Mouse (Mus musculus) Patski (cell line): ENCODE data around the gene Cnpy4. TPM values are rescaled to one million over a fixed set of nuclear protein-coding genes. Genes with fewer than 3 reads are reported as not detected.
"Not testable (repeated sequence)": the region's sequence is repeated elsewhere in the genome, so short reads cannot be mapped to it uniquely, and the experiment has no call there.

ENCODE experiments used
- ATAC-seq: fragments of 100-300 bp; one replicate; pipeline ENCODE4 v1.8.0; 2021
- CTCF ChIA-PET: fragments of 350-600 bp; sonication (Branson Sonifier 250); formaldehyde crosslinking; loops from one replicate; lab custom pipeline; 2022; ENCODE audit warnings: inconsistent platforms; lab: Charles Lee
- POLR2A ChIA-PET: fragments of 350-600 bp; sonication (Branson Sonifier 250); formaldehyde crosslinking; loops from one replicate; lab custom pipeline; 2022; ENCODE audit warnings: antibody characterized with exemption, inconsistent platforms; lab: Charles Lee
- DNase-seq: peaks from one replicate; pipeline ENCODE4 v3.0.0-alpha.2; 2011; ENCODE audit warnings: low read depth, low spot score
- H3K27me3 ChIP-seq: fragments of 371-371 bp; one replicate; pipeline ENCODE4 v1.5.1; 2021
- CTCF ChIP-seq: fragments of 100-300 bp; IDR thresholded peaks from one replicate; pipeline ENCODE4 v1.5.1; 2021
- in situ Hi-C: fragments of 300-500 bp; cut with MboI; formaldehyde crosslinking; loops from 3 replicates; pipeline ENCODE4 v1.11.1; 2018; ENCODE audit warnings: low pct_unique_long_range_greater_than_20kb, mixed read lengths
- polyA plus RNA-seq: library from polyadenylated mRNA; unstranded; gene quantifications from one replicate; pipeline ENCODE4 v1.2.3, GENCODE M21; 2021

Cnpy4 gene
- polyA plus RNA-seq, 1 experiment from 2014 or later, result 68.3 TPM

DNA sequence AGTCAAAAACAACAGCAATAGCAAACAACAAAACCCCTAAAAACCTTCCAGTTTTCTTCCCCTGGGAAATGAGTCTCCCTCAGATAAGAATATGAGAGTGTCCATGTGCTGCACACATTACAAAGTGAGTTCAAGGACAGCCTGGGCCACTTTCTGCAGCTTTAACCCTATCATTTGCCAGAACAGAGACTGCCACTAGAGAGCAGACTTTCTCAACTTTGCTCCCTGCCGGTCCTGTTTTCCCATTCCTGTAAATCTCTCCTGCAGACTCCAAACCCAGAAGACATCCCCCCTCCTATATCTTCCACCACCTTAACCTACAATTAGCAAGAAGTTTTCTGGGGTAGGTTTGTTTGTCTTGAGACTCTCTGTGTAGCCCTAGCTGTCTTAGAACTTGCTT is 12.3 kb downstream of the Cnpy4 start:
- CTCF ChIA-PET, result interaction anchor here (0.9 to 1.6 kb wide), 3 partner anchors 20 to 27 kb away, joined by 3 to 6 read pairs (median 3); partner anchors contain the start of gene Nxpe5
- DNase-seq, result no peak
- in situ Hi-C loops, result no loop called here
- H3K27me3 ChIP-seq, result no peaks in the 10 kb centered on the region
- ATAC-seq, result no peak
- POLR2A ChIA-PET, result no interaction called here
- TF ChIP-seq CTCF, result peak; percentile 72

- in situ Hi-C loops, result loop anchor here (10.0 kb wide), 1 partner anchor 353 kb away; no protein-coding TSS in a partner anchor
- ATAC-seq (no peak), DNase-seq (no peak)
- no peaks in the 10 kb centered on the region for H3K27me3 ChIP-seq
- TF ChIP-seq CTCF, result no peak
- CTCF ChIA-PET, result interaction anchor here (1.0 to 2.9 kb wide), 3 partner anchors 17 to 50 kb away, joined by 3 to 10 read pairs (median 4); no protein-coding TSS in a partner anchor
- POLR2A ChIA-PET, result no interaction called here
These were observed 14.8 kb downstream of the Cnpy4 start for GRCm38 (mm10) chr5:138202086-138202485.

DNA sequence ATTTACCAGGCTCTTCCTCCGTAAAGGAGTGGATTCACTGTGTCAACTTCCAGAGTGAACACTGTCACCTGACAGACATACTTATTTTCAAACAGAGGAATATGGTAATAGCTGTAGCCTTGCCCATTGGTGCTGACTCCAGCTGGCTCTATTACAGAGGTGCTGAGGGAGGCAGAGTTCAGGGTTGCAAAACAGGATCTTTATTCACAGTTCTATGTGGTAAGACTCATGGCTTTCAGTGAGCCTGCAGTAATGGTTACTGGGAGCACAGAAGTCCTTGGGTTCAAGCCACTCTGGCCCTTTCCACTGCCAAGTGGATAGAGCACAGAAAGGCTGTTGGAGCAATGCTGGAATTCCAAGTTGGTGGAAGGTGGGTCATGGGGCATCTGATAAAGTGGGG is 20.0 kb downstream of the Cnpy4 start:
- in situ Hi-C loops, result loop anchor here (5.0 to 10.0 kb wide), 2 partner anchors 45 to 348 kb away; no protein-coding TSS in a partner anchor
- POLR2A ChIA-PET, result no interaction called here

DNA sequence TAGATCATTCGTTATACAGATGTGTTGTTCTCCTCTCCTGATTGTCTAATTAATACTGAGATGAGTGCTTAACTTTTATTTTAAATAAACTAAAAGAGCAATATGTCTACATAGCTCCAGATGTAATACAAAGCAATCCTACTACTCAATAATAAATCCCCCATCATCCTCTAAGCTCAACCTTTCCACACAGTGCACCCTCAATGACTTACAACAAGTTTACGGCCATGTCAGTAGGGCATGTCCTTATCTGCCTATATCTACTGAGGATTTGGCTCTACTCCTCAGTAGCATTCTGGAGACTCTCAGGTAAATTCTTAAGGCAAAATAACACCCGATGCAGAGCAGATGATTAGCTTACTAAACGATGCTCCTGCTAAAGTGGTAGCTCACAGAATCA is 20.6 kb downstream of the Cnpy4 start:
- ChIA-PET CTCF (interaction anchor here (0.6 to 2.3 kb wide), 6 partner anchors 10 to 405 kb away, joined by 3 to 14 read pairs (median 4); partner anchors contain the start of gene Mblac1), POLR2A (interaction anchor here (0.6 kb wide), 1 partner anchor 228 kb away, joined by 3 read pairs; no protein-coding TSS in a partner anchor)
- no peak for TF ChIP-seq CTCF
- in situ Hi-C loops, result loop anchor here (5.0 to 10.0 kb wide), 2 partner anchors 44 to 347 kb away; no protein-coding TSS in a partner anchor
- DNase-seq (no peak), ATAC-seq (no peak)
- H3K27me3 ChIP-seq, result no peaks in the 10 kb centered on the region

More for the DNA sequence above, 20.0 kb downstream of the Cnpy4 start:
- no peaks in the 10 kb centered on the region for H3K27me3 ChIP-seq
- CTCF ChIA-PET, result interaction anchor here (0.9 to 2.3 kb wide), 4 partner anchors 9 to 45 kb away, joined by 3 to 14 read pairs (median 8); partner anchors contain the start of gene Mblac1
- no peak for TF ChIP-seq CTCF
- ATAC-seq, result peak; percentile 46
- no peak for DNase-seq

GRCm38 (mm10) chr5:138216632-138217031 is 29.3 kb downstream of the Cnpy4 start:
- H3K27me3 ChIP-seq, DNase-seq, POLR2A ChIA-PET, in situ Hi-C loops, ATAC-seq: not testable (repeated sequence)
- CTCF ChIA-PET, result interaction anchor here (0.8 kb wide), 1 partner anchor 11 kb away, joined by 3 read pairs; no protein-coding TSS in a partner anchor

- ChIA-PET POLR2A (interaction anchor here (0.7 kb wide), 1 partner anchor 315 kb away, joined by 6 read pairs; no protein-coding TSS in a partner anchor), CTCF (interaction anchor here (0.9 to 3.2 kb wide), 7 partner anchors 10 to 34 kb away, joined by 3 to 28 read pairs (median 6); no protein-coding TSS in a partner anchor)
- DNase-seq (no peak), ATAC-seq (no peak)
- peaks cover 2% of the 10 kb centered on the region for H3K27me3 ChIP-seq
- TF ChIP-seq CTCF, result no peak
- in situ Hi-C loops, result loop anchor here (10.0 kb wide), 1 partner anchor 305 kb away; no protein-coding TSS in a partner anchor
These were observed 32.6 kb downstream of the Cnpy4 start for GRCm38 (mm10) chr5:138219864-138220263.

DNA sequence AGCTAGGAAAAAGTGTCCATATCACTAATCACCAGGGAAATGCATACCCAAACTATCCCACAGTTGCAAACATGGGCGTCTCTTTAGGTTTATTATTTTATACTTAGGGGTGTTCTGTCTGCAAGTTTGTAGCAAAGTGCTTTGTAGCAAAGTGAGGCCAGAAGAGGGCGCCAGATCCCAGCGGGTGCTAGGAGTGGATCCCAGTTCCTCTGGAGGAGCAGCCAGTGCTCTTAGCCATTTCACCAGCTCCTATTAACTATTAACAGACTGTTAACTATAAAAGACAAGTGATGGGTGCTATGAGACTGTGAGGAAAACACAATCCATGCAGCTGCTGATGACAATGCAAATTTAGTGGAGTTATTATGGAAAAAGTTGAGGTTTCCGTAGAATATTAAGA is 34.8 kb downstream of the Cnpy4 start:
- DNase-seq (no peak), ATAC-seq (peak; percentile 90)
- H3K27me3 ChIP-seq, result peaks cover 2% of the 10 kb centered on the region
- ChIA-PET CTCF (interaction anchor here (0.6 to 3.2 kb wide), 19 partner anchors 9 to 437 kb away, joined by 3 to 28 read pairs (median 6); partner anchors contain the start of gene Lamtor4), POLR2A (interaction anchor here (0.6 to 0.9 kb wide), 3 partner anchors 8 to 483 kb away, joined by 3 to 4 read pairs (median 3); no protein-coding TSS in a partner anchor)
- in situ Hi-C loops, result loop anchor here (10.0 kb wide), 1 partner anchor 303 kb away; no protein-coding TSS in a partner anchor
- TF ChIP-seq CTCF, result peak; percentile 99

DNA sequence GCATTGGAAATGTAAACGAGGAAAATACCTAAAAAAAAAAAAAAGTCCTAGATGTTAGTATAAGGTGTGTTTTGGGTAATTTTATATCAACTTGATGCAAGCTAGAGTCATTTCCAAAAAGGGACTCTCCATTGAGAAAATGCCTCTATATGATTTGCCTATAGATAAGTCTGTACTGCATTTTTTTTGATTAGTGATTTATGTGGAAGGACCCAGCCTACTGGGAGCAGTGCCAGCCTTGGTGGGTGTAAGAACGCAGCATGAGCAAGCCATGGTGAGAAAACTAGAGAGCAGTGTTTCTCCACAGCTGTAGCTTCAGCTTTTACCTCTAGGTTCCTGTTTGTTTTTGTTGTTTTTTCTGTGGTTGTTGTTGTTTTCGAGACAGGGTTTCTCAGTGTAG is 36.0 kb downstream of the Cnpy4 start:
- no peak for DNase-seq
- H3K27me3 ChIP-seq, result peaks cover 2% of the 10 kb centered on the region
- ChIA-PET POLR2A (no interaction called here), CTCF (interaction anchor here (1.4 to 2.7 kb wide), 6 partner anchors 15 to 433 kb away, joined by 4 to 20 read pairs (median 8); no protein-coding TSS in a partner anchor)
- in situ Hi-C loops, result loop anchor here (10.0 kb wide), 1 partner anchor 302 kb away; no protein-coding TSS in a partner anchor
- ATAC-seq, result no peak
- TF ChIP-seq CTCF, result no peak

GRCm38 (mm10) chr5:138225700-138226099 is 38.4 kb downstream of the Cnpy4 start, which contains the start of gene Nxpe5:
Gene Nxpe5, plus strand, starts transcription at chr5:138225898.
- ATAC-seq (no peak), DNase-seq (no peak)
- TF ChIP-seq CTCF, result no peak
- in situ Hi-C loops, result loop anchor here (10.0 kb wide), 1 partner anchor 299 kb away; no protein-coding TSS in a partner anchor
- no peaks in the 10 kb centered on the region for H3K27me3 ChIP-seq
- CTCF ChIA-PET, result interaction anchor here (0.8 to 1.6 kb wide), 3 partner anchors 9 to 26 kb away, joined by 3 to 7 read pairs (median 3); no protein-coding TSS in a partner anchor
- POLR2A ChIA-PET, result interaction anchor here (1.1 kb wide), 1 partner anchor 29 kb away, joined by 3 read pairs; the partner anchor contains the start of gene Lamtor4

DNA sequence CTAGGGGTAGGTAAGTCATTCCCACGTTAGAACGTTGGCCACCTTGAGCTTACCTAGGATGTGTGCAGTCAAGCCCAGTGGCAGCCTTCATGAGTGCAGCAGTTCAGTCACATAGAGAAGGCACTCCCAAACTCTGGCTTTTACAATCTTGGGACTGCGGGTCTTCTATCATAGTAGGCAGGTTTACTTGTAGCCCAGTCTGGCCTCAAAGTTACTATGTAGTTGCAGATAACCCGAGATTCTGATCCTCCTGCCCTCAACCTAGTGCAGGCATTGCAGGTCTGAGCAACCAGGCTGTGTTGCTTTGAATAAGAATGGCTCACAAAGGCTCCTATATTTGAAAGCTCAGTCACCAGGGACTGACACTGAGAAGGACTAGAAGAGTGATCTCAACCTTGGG is 39.2 kb downstream of the Cnpy4 start:
- CTCF ChIA-PET, result interaction anchor here (0.7 to 1.6 kb wide), 4 partner anchors 8 to 27 kb away, joined by 3 to 7 read pairs (median 4); no protein-coding TSS in a partner anchor
- no peak for TF ChIP-seq CTCF
- POLR2A ChIA-PET, result interaction anchor here (1.1 kb wide), 1 partner anchor 28 kb away, joined by 3 read pairs; the partner anchor contains the start of gene Lamtor4
- DNase-seq (no peak), ATAC-seq (no peak)
- in situ Hi-C loops, result loop anchor here (10.0 kb wide), 1 partner anchor 298 kb away; no protein-coding TSS in a partner anchor
- no peaks in the 10 kb centered on the region for H3K27me3 ChIP-seq
